Mouse (Mus musculus) inflammation-experienced regulatory T-cells (primary cell): ENCODE results near the gene Piezo1. TPM values are rescaled to one million over a fixed set of nuclear protein-coding genes. Genes with fewer than 3 reads are reported as not detected.

Source experiments
- polyA plus RNA-seq, 2 experiments: library from polyadenylated mRNA; unstranded; fragments of 100-300 nt; shearing (Covaris generic); gene quantifications; one replicate each; pipeline ENCODE4 v1.2.1; 2017

Piezo1 gene
- 10 to 100 TPM; 19.2 to 23.6 TPM for polyA plus RNA-seq

GRCm38 (mm10) chr8:122551265-122552051 lies at the start of gene Piezo1:
TSS of gene Piezo1 (minus strand) at chr8:122551329.

GRCm38 (mm10) chr8:122576648-122577022 lies 25.5 kb upstream of the Piezo1 start, which contains the start of gene Aprt:
TSS of gene Aprt (minus strand) at chr8:122576909.

DNA sequence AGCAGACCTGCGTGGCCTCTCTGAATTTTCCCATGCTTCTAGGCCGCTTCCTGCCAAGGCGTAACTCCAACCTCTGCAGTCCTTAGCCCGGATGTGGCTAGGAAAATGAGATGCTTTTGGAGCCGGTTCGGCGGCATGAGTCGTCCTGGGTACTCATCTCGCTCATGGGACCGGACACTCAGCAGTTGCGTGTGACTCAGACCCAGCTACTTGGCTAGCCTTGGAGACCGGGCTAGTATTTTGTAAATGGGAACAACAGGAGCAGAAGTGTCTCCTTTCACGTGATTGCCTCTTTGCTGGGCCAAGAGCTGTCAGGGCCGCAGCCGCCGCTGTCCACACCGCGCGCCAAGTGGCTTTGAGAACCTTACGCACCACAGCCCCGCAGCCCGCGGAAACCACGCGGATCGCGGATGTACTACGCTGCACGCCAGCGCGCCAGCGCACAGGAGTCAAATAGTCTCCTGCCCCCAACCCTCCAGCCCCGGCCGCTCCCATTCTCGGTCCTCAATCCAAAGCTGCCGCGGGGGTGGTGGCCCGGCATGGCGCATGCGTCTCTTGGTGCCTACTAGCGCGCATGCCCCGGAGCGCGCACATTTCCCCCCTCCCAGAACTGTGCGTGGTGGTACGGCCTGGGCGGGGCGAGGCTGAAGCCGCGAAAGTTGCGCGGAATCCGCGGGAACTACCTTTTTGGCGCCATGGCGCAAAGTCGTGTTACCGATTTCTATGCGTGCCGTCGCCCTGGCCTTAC lies 16.4 kb upstream of the Piezo1 start, which contains the start of gene Cdt1:
Cdt1 (plus strand) TSS at position 655 of the 748 bp plus-strand sequence.

DNA sequence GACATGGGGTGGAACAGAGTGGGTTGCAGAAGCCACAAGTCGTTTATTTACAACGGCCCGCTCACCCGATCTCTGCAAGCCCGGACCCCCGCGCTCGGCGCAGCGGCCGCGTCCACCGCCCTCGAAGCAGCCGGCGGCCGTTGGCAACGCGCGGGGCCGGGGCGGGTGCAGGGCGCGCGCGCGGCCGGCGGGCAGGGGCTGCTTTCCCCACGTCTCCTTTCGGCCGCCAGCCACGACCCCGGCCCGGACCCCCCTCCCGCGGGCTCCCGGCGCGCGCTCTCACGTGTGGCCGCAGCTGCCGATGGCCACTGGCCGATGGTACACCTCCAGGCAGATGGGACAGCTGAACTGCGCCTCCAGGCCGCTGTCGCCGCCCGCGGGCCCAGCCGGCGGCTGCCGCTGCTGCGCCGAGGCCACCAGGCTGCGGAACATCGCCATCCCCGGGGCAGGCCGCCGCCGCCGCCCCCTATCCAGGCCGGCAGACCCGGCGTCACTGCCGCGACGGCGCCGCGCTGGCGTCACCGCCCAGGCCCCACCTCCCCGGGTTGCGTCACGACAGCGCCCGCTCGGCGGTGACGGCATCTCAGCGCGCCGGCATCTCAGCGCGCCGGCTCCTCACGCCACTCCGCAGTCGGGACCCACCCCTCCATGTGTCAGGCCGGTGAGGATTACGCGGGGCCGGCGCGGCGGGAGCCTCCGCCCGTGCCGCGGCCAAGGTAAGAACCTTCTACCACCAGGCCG lies 75.4 kb downstream of the Piezo1 start, which contains the start of the genes Rnf166 and Ctu2:
Rnf166 (minus strand) TSS at position 485 of the 741 bp plus-strand sequence.
Ctu2 (plus strand) TSS at position 564 of the 741 bp plus-strand sequence.

GRCm38 (mm10) chr8:122460524-122461472 lies 90.3 kb downstream of the Piezo1 start, which contains the start of gene Snai3:
TSS of gene Snai3 (minus strand) at chr8:122460733.

GRCm38 (mm10) chr8:122443262-122444006 lies 107.7 kb downstream of the Piezo1 start, which contains the start of gene Mvd:
TSS of gene Mvd (minus strand) at chr8:122443422.

GRCm38 (mm10) chr8:122432443-122433268 lies 118.5 kb downstream of the Piezo1 start, which contains the start of gene Cyba:
TSS of gene Cyba (minus strand) at chr8:122432930.

Other genes starting within 250 kb of the Piezo1 start
- not detected for gene Trhr2, start 190.6 kb downstream of the Piezo1 start, polyA plus RNA-seq
- gene Zc3h18, start 174.7 kb downstream of the Piezo1 start, polyA plus RNA-seq: 10 to 100 TPM; 42.5 to 46.0 TPM
- gene Il17c, start 129.3 kb downstream of the Piezo1 start, polyA plus RNA-seq: under 1 TPM; 0.30 to 0.81 TPM
- 100 to 1,000 TPM; 685 to 812 TPM for gene Cyba, start 118.4 kb downstream of the Piezo1 start, polyA plus RNA-seq
- gene Mvd, start 107.9 kb downstream of the Piezo1 start, polyA plus RNA-seq: 10 to 100 TPM; 15.8 to 17.2 TPM
- 1 to 10 TPM; 2.9 to 8.2 TPM for gene Snai3, start 90.6 kb downstream of the Piezo1 start, polyA plus RNA-seq
- gene Rnf166, start 75.3 kb downstream of the Piezo1 start, polyA plus RNA-seq: 100 to 1,000 TPM; 121 to 181 TPM
- 10 to 100 TPM; 66.2 to 79.8 TPM for gene Ctu2, start 75.2 kb downstream of the Piezo1 start, polyA plus RNA-seq
- gene Cdt1, start 16.7 kb upstream of the Piezo1 start, polyA plus RNA-seq: 10 to 100 TPM; 18.5 to 27.4 TPM
- gene Aprt, start 25.6 kb upstream of the Piezo1 start, polyA plus RNA-seq: 100 to 1,000 TPM; 163 to 203 TPM
- gene Galns, start 60.1 kb upstream of the Piezo1 start, polyA plus RNA-seq: 10 to 100 TPM; 12.3 to 15.3 TPM
- 10 to 100 TPM; 46.9 to 49.5 TPM for gene Trappc2l, start 60.3 kb upstream of the Piezo1 start, polyA plus RNA-seq
- gene Pabpn1l, start 71.4 kb upstream of the Piezo1 start, polyA plus RNA-seq: not detected
- 1 to 10 TPM in 1 of 2 experiments, under 1 TPM in 1; 0.46 to 3.1 TPM for gene Cbfa2t3, start 147.8 kb upstream of the Piezo1 start, polyA plus RNA-seq
- 1 to 10 TPM; 6.7 to 8.0 TPM for gene Acsf3, start 224.2 kb upstream of the Piezo1 start, polyA plus RNA-seq